Mouse (Mus musculus) liver, embryonic 14.5 days (tissue): ENCODE results near the gene Dnah8.

Experiments
- CTCF ChIP-seq: IDR thresholded peaks from 2 replicates; pipeline ENCODE4 v1.5.1; 2016; ENCODE audit warnings: antibody characterized with exemption, low read depth, control low read depth
- EP300 ChIP-seq: IDR thresholded peaks from 2 replicates; pipeline ENCODE4 v1.6.1; 2016; ENCODE audit warnings: antibody characterized with exemption, low read depth

GRCm38 (mm10) chr17:30606634-30607081 is 17.5 kb upstream of the Dnah8 start:
- TF ChIP-seq CTCF (no peak), EP300 (no peak)
